Mouse (Mus musculus): ENCODE data around the gene Slc30a5.
"Not testable (repeated sequence)": the region's sequence is repeated elsewhere in the genome, so short reads cannot be mapped to it uniquely, and the experiment has no call there.

The Slc30a5 gene

GRCm38 (mm10) chr13:100834777-100835176, 1.6 kb upstream of the Slc30a5 start:
- no peak for DNase-seq

GRCm38 (mm10) chr13:100833640-100834002, 394 bp upstream of the Slc30a5 start:
- peak; percentile 23 for DNase-seq

- no peak for DNase-seq
Measured at GRCm38 (mm10) chr13:100832188-100832587, 1.0 kb downstream of the Slc30a5 start.

- DNase-seq: no peak
Measured at GRCm38 (mm10) chr13:100831123-100831522, 2.1 kb downstream of the Slc30a5 start.

GRCm38 (mm10) chr13:100825627-100826410, 7.4 kb downstream of the Slc30a5 start:
- DNase-seq: no peak

GRCm38 (mm10) chr13:100824916-100825315, 8.3 kb downstream of the Slc30a5 start:
- no peak for DNase-seq

GRCm38 (mm10) chr13:100824306-100824705, 8.9 kb downstream of the Slc30a5 start:
- DNase-seq: no peak

- DNase-seq: no peak
Measured at GRCm38 (mm10) chr13:100823863-100824262, 9.4 kb downstream of the Slc30a5 start.

- DNase-seq: no peak
Measured at GRCm38 (mm10) chr13:100814451-100814850, 18.8 kb downstream of the Slc30a5 start.

GRCm38 (mm10) chr13:100805776-100806175, 27.5 kb downstream of the Slc30a5 start:
- DNase-seq: no peak

- no peak for DNase-seq
Measured at GRCm38 (mm10) chr13:100797171-100797570, 36.1 kb downstream of the Slc30a5 start.

GRCm38 (mm10) chr13:100789083-100789482, 44.1 kb downstream of the Slc30a5 start:
- DNase-seq: no peak

GRCm38 (mm10) chr13:100788057-100788456, 45.2 kb downstream of the Slc30a5 start:
- DNase-seq: not testable (repeated sequence)

GRCm38 (mm10) chr13:100787316-100788010, 45.8 kb downstream of the Slc30a5 start:
- DNase-seq: no peak

GRCm38 (mm10) chr13:100786414-100786867, 46.8 kb downstream of the Slc30a5 start, which contains the start of gene Ccnb1:
TSS of gene Ccnb1 (minus strand) at chr13:100786570.
- DNase-seq: peak; percentile 89

GRCm38 (mm10) chr13:100785806-100786413, 47.3 kb downstream of the Slc30a5 start:
- no peak for DNase-seq

- DNase-seq: no peak
Measured at GRCm38 (mm10) chr13:100777491-100777890, 55.7 kb downstream of the Slc30a5 start.

- DNase-seq: no peak
Measured at GRCm38 (mm10) chr13:100776710-100777109, 56.5 kb downstream of the Slc30a5 start.

GRCm38 (mm10) chr13:100776056-100776419, 57.2 kb downstream of the Slc30a5 start:
- no peak for DNase-seq

GRCm38 (mm10) chr13:100775252-100776055, 57.8 kb downstream of the Slc30a5 start, which contains the start of gene Cenph:
TSS of gene Cenph (minus strand) at chr13:100775899.
- DNase-seq: peak; percentile 71

GRCm38 (mm10) chr13:100774704-100775103, 58.5 kb downstream of the Slc30a5 start:
- no peak for DNase-seq

- no peak for DNase-seq
Measured at GRCm38 (mm10) chr13:100755329-100755728, 77.9 kb downstream of the Slc30a5 start.

GRCm38 (mm10) chr13:100754186-100754585, 79.0 kb downstream of the Slc30a5 start:
- no peak for DNase-seq
